Mouse (Mus musculus) bone marrow macrophage, adult 2 months (primary cell): ENCODE data around the gene Nap1l4. TPM values are rescaled to one million over a fixed set of nuclear protein-coding genes. Genes with fewer than 3 reads are reported as not detected.

Experiments
- H3K27ac ChIP-seq: 2 replicates; pipeline ENCODE4 v1.5.1; 2012; ENCODE audit warnings: low read depth, low read length; ENCODE audit not compliant: insufficient read depth
- H3K4me1 ChIP-seq: 2 replicates; pipeline ENCODE4 v1.6.1; 2012; ENCODE audit warnings: low read length; ENCODE audit not compliant: control insufficient read depth, insufficient read depth
- H3K4me3 ChIP-seq: 2 replicates; pipeline ENCODE4 v1.5.1; 2012; ENCODE audit warnings: mild to moderate bottlenecking, low read length, moderate library complexity; ENCODE audit not compliant: insufficient read depth
- CTCF ChIP-seq: IDR thresholded peaks from 2 replicates; pipeline ENCODE4 v1.5.1; 2012; ENCODE audit warnings: low read depth, mild to moderate bottlenecking, low read length, moderate library complexity
- POLR2A ChIP-seq: IDR thresholded peaks from 2 replicates; pipeline ENCODE4 v1.6.1; 2012; ENCODE audit warnings: mild to moderate bottlenecking, low read depth, low read length, borderline replicate concordance
- polyA plus RNA-seq: library from polyadenylated mRNA; stranded (reverse); fragments of >200 nt; gene quantifications from 2 replicates; pipeline ENCODE4 v1.2.4, GENCODE M21; 2012; ENCODE audit not compliant: missing spikeins, insufficient read depth, insufficient read length

Nap1l4 gene
- 68.6 and 74.0 TPM in 2 replicates for polyA plus RNA-seq

DNA sequence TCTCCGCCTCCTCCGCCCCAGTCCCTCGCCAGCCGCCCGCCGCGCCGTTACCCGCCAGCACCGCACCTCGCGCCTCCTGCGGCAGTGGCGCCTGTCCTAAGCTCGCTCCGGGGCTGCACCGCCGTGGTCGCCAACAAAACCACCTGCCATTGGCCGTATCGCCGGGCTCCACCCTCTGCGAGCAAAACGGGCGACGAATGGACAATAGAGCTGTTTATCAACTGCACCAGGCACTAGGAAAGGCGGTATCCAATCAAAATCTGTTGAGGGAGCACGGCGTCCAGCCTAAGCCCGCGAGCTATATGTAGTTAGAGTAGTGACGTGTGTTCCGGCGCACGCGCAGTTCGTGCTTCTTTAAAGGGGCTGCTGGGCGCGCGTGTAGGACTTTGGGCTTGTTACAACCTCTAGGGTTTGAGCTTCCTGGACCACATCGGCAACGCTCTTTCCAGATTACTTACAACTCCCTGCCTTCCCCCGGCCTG, at the start of gene Nap1l4:
Nap1l4 (minus strand) TSS at position 131 of the 482 bp plus-strand sequence.
- peak within 1 kb of the TSS; percentile 81 for H3K4me3 ChIP-seq
- H3K4me1 ChIP-seq, result peaks cover 5% of the 10 kb centered on the region
- TF ChIP-seq POLR2A, result no peak; the same call in 1 of the 2 replicates
- TF ChIP-seq CTCF, result no peak
- peak within 1 kb of the TSS; percentile 72 for H3K27ac ChIP-seq

DNA sequence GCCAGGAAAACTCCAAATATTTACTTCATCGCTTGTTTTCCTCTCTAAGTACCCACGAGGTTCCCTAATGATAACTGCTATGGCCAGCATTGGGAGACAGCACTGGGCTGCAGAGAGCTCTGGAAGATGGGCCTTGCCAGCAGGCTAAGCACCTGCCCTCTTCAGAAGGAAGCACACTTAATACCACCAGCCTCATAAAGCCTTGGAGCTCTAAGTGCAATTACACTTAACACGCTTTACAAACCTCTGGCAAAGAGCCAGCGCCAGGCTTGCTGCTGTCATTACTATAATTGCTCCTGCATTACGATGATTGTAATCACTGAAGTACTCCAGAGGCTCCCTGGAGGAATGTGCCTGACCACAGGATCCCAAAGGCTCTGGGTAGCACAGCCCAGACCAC, 46.0 kb upstream of the Nap1l4 start:
- no peak for TF ChIP-seq POLR2A
- TF ChIP-seq CTCF, result no peak
- Histone ChIP-seq H3K27ac (no peak overlapping the region), H3K4me3 (no peak overlapping the region), H3K4me1 (peaks cover 12% of the 10 kb centered on the region)

DNA sequence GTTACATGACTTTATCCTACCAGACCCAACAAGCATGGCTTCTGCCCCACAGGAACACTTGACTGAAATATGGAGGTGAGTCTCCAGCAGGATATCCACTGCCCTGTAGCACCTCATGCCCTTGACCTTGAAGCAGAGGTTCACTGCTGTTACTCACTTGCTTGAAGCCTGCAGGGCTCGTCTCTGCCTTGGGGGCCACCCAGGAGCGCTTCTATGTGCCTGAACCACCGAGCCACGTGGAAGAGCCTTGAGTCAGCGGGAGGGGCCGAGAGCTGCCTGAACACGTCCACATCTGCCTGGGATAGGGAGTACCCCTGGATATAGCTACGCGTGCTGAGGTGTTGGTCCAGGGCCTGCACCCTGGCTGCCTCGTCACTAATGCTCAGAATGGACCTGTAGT, 43.3 kb upstream of the Nap1l4 start:
- peaks cover 11% of the 10 kb centered on the region; the same call in 1 of the 2 replicates for H3K4me1 ChIP-seq
- TF ChIP-seq POLR2A, result no peak
- no peak for TF ChIP-seq CTCF
- H3K27ac ChIP-seq, result no peak overlapping the region
- H3K4me3 ChIP-seq, result no peak overlapping the region

DNA sequence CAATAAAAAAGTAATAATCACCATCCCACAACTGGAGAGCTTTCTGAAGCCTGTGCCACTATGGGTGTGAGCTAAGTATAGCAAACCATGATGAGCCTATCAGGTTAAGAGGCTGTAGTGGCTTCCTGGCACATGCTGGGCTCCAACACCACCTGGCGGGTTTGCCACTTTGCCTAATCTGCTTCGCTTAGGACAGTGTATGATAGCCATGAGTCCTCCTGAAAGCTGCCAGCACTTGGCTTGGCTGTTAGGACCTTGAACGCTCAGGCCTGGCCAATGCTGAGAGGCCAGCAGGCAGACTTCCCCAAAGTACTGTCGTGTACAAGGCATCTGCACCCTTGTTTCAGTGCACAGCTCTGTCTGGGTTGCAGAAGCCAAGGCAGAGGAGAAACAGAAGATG, 39.1 kb upstream of the Nap1l4 start:
- H3K4me1 ChIP-seq, result peaks cover 5% of the 10 kb centered on the region; the same call in 1 of the 2 replicates
- TF ChIP-seq POLR2A (no peak), CTCF (no peak)
- no peak overlapping the region for H3K4me3 ChIP-seq
- no peak overlapping the region for H3K27ac ChIP-seq

DNA sequence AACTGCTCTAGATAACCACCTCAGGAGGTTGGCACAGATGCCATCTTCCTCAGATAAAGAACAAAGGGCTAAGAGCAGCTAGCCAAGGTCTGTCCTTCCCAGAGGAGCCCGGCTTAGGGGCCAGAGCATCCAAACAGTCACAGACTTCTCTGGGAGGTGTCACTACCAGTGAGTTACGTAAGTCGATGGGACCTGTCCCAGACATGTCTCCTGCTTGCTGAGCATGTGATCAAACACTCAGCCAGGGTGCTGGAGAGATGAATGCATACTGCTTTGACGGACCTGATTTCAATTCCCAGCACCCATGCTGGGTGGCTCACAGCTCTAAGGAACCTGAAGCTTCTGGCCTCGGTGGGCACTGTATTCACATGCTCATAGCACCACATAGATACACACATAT, 38.7 kb upstream of the Nap1l4 start:
- no peak for TF ChIP-seq POLR2A
- TF ChIP-seq CTCF, result no peak

DNA sequence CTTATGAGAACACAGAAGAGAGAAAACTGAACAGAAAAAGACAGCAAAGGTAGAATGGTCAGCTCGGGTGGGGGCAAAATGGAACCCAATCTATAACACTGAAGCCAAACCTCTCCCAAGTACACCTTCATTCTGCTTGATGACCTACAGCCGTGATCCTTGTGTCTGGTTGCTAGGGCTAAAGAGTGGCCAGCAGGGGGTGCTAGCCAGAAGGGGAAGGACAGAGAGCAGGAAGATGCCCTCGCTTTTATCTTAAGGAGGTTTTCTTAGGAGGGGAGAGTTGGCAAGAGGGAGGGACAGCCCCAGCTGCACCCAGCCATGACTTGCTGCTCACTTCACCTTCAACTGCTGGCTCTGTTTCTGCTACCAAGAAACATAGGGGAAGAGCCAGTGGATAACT, 35.0 kb upstream of the Nap1l4 start:
- TF ChIP-seq POLR2A, result no peak
- peak; percentile 76 for TF ChIP-seq CTCF
- H3K4me3 ChIP-seq, result no peak overlapping the region
- peaks cover 5% of the 10 kb centered on the region; the same call in 1 of the 2 replicates for H3K4me1 ChIP-seq
- H3K27ac ChIP-seq, result no peak overlapping the region

More for the DNA sequence above, 38.7 kb upstream of the Nap1l4 start:
- Histone ChIP-seq H3K4me3 (no peak overlapping the region), H3K4me1 (peaks cover 5% of the 10 kb centered on the region; the same call in 1 of the 2 replicates), H3K27ac (no peak overlapping the region)

DNA sequence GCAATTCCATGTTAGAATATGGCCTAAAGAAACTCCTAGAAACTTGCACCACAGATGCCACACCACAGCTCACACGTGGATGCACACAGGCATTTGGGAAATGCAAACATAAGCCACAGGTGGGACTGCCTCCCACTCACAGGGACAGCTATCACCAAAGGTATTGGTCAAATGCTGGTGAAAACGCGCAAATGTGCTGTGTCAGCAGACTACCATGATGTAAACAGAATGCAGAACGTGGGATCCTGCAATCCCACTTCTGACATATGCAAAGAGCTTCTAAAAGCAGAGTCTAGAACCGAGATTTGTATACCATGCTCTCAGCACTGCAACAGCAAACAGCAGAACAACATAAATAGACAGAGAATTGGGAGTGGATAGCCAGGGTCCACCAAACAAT, 34.1 kb upstream of the Nap1l4 start:
- Histone ChIP-seq H3K27ac (no peak overlapping the region), H3K4me1 (peaks cover 5% of the 10 kb centered on the region; the same call in 1 of the 2 replicates), H3K4me3 (no peak overlapping the region)
- no peak for TF ChIP-seq CTCF

DNA sequence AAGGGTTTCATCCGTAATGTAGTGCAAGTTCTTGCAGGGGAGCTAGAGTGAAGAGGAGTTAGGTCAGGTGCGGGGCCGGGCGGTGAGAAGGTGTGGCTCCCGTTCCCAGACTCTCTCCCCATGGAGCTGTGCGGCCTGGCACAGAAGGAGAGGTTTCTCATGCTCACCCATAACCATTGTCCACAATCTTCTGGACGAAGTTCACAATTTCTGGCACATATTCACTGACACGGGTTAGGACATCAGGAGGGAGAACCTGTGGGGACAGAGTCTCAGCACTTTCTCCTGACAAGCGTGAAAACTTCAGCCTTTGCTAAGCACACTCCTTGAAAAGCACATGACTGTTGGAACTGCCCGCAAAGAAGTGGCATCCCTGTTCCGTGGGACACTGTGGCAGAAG, 26.8 kb upstream of the Nap1l4 start:
- no peak overlapping the region for H3K4me3 ChIP-seq
- no peak for TF ChIP-seq CTCF
- TF ChIP-seq POLR2A, result no peak
- H3K4me1 ChIP-seq, result no peaks in the 10 kb centered on the region
- H3K27ac ChIP-seq, result no peak overlapping the region

DNA sequence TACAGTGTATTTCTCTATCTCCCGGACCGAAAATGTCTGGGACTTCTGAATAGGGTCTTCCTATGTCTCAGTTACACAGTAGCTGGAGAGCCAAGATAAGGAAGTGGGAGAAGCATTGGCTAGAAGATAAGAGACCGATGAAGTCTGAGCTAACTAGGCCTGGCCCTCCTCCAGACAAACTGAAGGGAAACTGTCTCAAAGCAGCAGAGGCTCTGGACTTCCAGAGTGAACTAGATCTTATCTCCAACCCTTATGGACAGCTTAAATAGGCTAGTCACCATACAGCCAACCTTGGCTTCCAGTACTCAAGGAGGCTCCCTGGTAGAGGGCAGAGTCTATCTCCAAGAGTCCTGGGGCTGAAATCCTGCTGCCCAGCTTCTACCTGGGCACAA, 16.7 kb upstream of the Nap1l4 start:
- Histone ChIP-seq H3K4me3 (no peak overlapping the region), H3K4me1 (no peaks in the 10 kb centered on the region), H3K27ac (no peak overlapping the region)
- no peak for TF ChIP-seq POLR2A
- no peak for TF ChIP-seq CTCF

DNA sequence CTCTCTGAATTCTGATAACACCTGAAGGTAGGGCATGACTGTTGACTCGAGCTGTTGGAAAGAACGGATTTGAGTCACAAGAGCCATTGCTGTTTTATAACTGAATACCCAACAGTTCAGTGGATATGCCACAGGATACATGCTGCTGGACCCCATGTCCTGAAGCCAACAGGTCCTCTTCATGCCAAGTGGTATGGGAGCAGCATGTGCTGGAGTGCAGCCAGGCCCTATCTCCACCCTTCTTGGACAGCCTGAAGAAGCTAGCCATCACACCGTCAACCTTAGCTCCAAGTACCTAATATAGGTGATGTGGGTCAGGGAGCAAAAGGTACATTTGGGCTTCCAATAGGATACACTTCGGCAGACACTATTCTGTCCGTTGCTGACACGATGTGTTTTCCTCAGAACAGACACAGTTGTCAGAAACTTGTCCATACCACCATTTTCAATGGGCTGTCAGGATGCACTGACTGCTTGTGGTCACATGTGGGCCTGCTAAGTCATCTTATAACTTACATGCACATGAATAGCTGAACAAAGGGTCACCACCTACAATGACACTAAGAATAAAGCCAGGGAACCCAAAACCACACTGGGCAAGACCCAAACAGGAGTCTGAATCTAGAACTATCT, 16.2 kb upstream of the Nap1l4 start:
- TF ChIP-seq CTCF, result no peak
- TF ChIP-seq POLR2A, result no peak
- Histone ChIP-seq H3K4me1 (no peaks in the 10 kb centered on the region), H3K4me3 (no peak overlapping the region), H3K27ac (no peak overlapping the region)
